Mouse (Mus musculus) liver, postnatal 0 days (tissue): ENCODE measurements at regions not wholly inside any gene's neighbourhood (a gene's known extent, or its start where the extent isn't known, plus 50 kb on each side); places are given as distances from the start of the nearest gene placed in this dataset.

Experiments used
- ATAC-seq: fragments of 200-750 bp; cut with Nextera tagmentation; 2 replicates; pipeline ENCODE4 v1.8.0; 2017; ENCODE audit warnings: mild to moderate bottlenecking, moderate library complexity
- DNase-seq: peaks from one replicate; pipeline ENCODE4 v3.0.0-alpha.2; 2016
- H3K27ac ChIP-seq: fragments of 300-500 bp; sonication (generic); 2 replicates; pipeline ENCODE4 v1.5.1; 2014; ENCODE audit warnings: antibody characterized with exemption, moderate library complexity, mild to moderate bottlenecking, low read depth
- H3K27me3 ChIP-seq: fragments of 300-500 bp; sonication (generic); 2 replicates; pipeline ENCODE4 v1.6.1; 2014; ENCODE audit warnings: low read length, control low read depth, mixed read lengths; ENCODE audit not compliant: insufficient read depth
- H3K36me3 ChIP-seq: fragments of 300-500 bp; sonication (generic); replicated peaks from 2 replicates; pipeline ENCODE4 v1.6.1; 2014; ENCODE audit warnings: mild to moderate bottlenecking, control low read depth, low read length, moderate library complexity, mixed read lengths; ENCODE audit not compliant: insufficient read depth
- H3K4me1 ChIP-seq: fragments of 300-500 bp; sonication (generic); 2 replicates; pipeline ENCODE4 v1.6.1; 2014; ENCODE audit warnings: antibody characterized with exemption, mild to moderate bottlenecking, control low read depth; ENCODE audit not compliant: insufficient read depth
- H3K4me2 ChIP-seq: fragments of 300-500 bp; sonication (generic); 2 replicates; pipeline ENCODE4 v1.6.1; 2014; ENCODE audit warnings: low read depth, mild to moderate bottlenecking, low read length, moderate library complexity, mixed read lengths
- H3K4me3 ChIP-seq: fragments of 300-500 bp; sonication (generic); 2 replicates; pipeline ENCODE4 v1.5.1; 2014; ENCODE audit warnings: low read depth, low read length
- H3K9ac ChIP-seq: fragments of 300-500 bp; sonication (generic); replicated peaks from 2 replicates; pipeline ENCODE4 v1.6.1; 2014; ENCODE audit warnings: mild to moderate bottlenecking, moderate library complexity
- H3K9me3 ChIP-seq: fragments of 300-500 bp; sonication (generic); 2 replicates; pipeline ENCODE4 v1.6.1; 2016; ENCODE audit warnings: mild to moderate bottlenecking, control low read depth, low read length, mixed read lengths
- CTCF ChIP-seq: sonication (generic); IDR thresholded peaks from 2 replicates; pipeline ENCODE4 v1.5.1; 2016; ENCODE audit warnings: antibody characterized with exemption, low read depth
- EP300 ChIP-seq: IDR thresholded peaks from 2 replicates; pipeline ENCODE4 v1.6.1; 2016; ENCODE audit warnings: antibody characterized with exemption, low read depth, mild to moderate bottlenecking
- WGBS: fragments of 180-500 bp; shearing (Covaris S2); extraction: QIAGEN DNeasy Blood & Tissue Kit; methylation state at CpG from one replicate; pipeline ENCODE4 v1.1.7; 2014; ENCODE audit not compliant: insufficient replicate concordance; 5-methylcytosine and 5-hydroxymethylcytosine counted together

GRCm38 (mm10) chr14:76787601-76788000, 230.9 kb upstream of the Serp2 start:
- Histone ChIP-seq H3K27ac (no peak overlapping the region), H3K36me3 (no peaks in the 10 kb centered on the region), H3K4me2 (no peak overlapping the region), H3K9ac (no peak overlapping the region), H3K9me3 (no peaks in the 10 kb centered on the region), H3K4me3 (no peak overlapping the region), H3K27me3 (no peaks in the 10 kb centered on the region), H3K4me1 (peaks cover 4% of the 10 kb centered on the region; the same call in 1 of the 2 replicates)
- no peak for TF ChIP-seq CTCF
- TF ChIP-seq EP300 = no peak
- WGBS = 19% methylated on average over 6 of the region's 6 CpGs
- no peak for DNase-seq
- no peak for ATAC-seq

- DNase-seq (no peak), ATAC-seq (no peak)
- TF ChIP-seq EP300 (no peak), CTCF (no peak)
- no peaks in the 10 kb centered on the region for H3K27me3 ChIP-seq
- 81% methylated on average over 4 of the region's 4 CpGs for WGBS
- H3K36me3 ChIP-seq = no peaks in the 10 kb centered on the region
- no peak overlapping the region for H3K9ac ChIP-seq
- H3K4me1 ChIP-seq = peaks cover 7% of the 10 kb centered on the region
- H3K4me3 ChIP-seq = no peak overlapping the region
- no peak overlapping the region for H3K27ac ChIP-seq
- no peak overlapping the region for H3K4me2 ChIP-seq
- no peaks in the 10 kb centered on the region for H3K9me3 ChIP-seq
Observed at GRCm38 (mm10) chr14:76786214-76786613, 229.5 kb upstream of the Serp2 start.

- TF ChIP-seq EP300 (no peak), CTCF (no peak)
- 28% methylated on average over 3 of the region's 3 CpGs for WGBS
- no peak overlapping the region for H3K9ac ChIP-seq
- ATAC-seq (no peak), DNase-seq (no peak)
- no peaks in the 10 kb centered on the region for H3K36me3 ChIP-seq
- no peak overlapping the region for H3K4me2 ChIP-seq
- no peak overlapping the region for H3K4me3 ChIP-seq
- peaks cover 14% of the 10 kb centered on the region for H3K4me1 ChIP-seq
- H3K27ac ChIP-seq = no peak overlapping the region
- no peaks in the 10 kb centered on the region for H3K9me3 ChIP-seq
- H3K27me3 ChIP-seq = no peaks in the 10 kb centered on the region
Observed at GRCm38 (mm10) chr14:76781524-76781880, 224.8 kb upstream of the Serp2 start.

GRCm38 (mm10) chr14:76780572-76781523, 224.2 kb upstream of the Serp2 start:
- no peak for DNase-seq
- 60% methylated on average over 14 of the region's 14 CpGs for WGBS
- no peak for ATAC-seq
- Histone ChIP-seq H3K4me3 (no peak overlapping the region), H3K9ac (no peak overlapping the region), H3K4me2 (no peak overlapping the region), H3K27me3 (no peaks in the 10 kb centered on the region), H3K9me3 (no peaks in the 10 kb centered on the region), H3K36me3 (no peaks in the 10 kb centered on the region), H3K27ac (no peak overlapping the region), H3K4me1 (peaks cover 14% of the 10 kb centered on the region)
- TF ChIP-seq CTCF = no peak
- TF ChIP-seq EP300 = no peak

- H3K9me3 ChIP-seq = no peaks in the 10 kb centered on the region
- H3K4me2 ChIP-seq = peak overlapping the region; percentile 35
- no peak for TF ChIP-seq EP300
- TF ChIP-seq CTCF = no peak
- H3K4me1 ChIP-seq = peaks cover 14% of the 10 kb centered on the region
- no peak overlapping the region for H3K4me3 ChIP-seq
- DNase-seq (peak; percentile 37), ATAC-seq (peak; percentile 86)
- 57% methylated on average over 9 of the region's 9 CpGs for WGBS
- H3K27ac ChIP-seq = peak overlapping the region; percentile 71
- H3K9ac ChIP-seq = no peak overlapping the region
- no peaks in the 10 kb centered on the region for H3K36me3 ChIP-seq
- no peaks in the 10 kb centered on the region for H3K27me3 ChIP-seq
Observed at GRCm38 (mm10) chr14:76778541-76779399, 222.1 kb upstream of the Serp2 start.

- DNase-seq (no peak), ATAC-seq (no peak)
- no peaks in the 10 kb centered on the region for H3K36me3 ChIP-seq
- H3K27me3 ChIP-seq = no peaks in the 10 kb centered on the region
- TF ChIP-seq EP300 (no peak), CTCF (no peak)
- H3K4me1 ChIP-seq = peaks cover 9% of the 10 kb centered on the region
- H3K9ac ChIP-seq = no peak overlapping the region
- no peak overlapping the region for H3K4me3 ChIP-seq
- no peak overlapping the region for H3K4me2 ChIP-seq
- H3K27ac ChIP-seq = no peak overlapping the region
- WGBS = 50% methylated on average over 3 of the region's 3 CpGs
- H3K9me3 ChIP-seq = no peaks in the 10 kb centered on the region
Observed at GRCm38 (mm10) chr14:76775387-76775924, 218.8 kb upstream of the Serp2 start.
